Mouse (Mus musculus): ENCODE results near the gene Schip1.

DNA sequence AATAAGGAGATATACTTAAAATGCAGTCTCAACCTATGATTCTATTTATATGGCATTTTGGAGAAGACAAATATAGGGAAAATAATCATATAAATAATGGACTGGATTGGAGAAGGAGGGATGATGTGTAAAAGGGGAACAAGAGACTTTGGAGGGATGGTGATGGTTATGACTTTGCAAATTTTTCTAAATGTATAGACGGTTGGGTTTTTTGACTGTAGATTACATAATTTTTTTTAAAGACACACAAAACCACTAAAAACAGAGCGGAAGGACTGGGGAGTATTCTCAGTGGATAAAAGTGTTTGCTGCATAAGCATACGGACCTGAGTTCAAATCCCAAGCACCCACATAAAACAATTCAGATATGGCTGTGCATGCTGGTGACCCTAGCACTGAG, 156.8 kb downstream of the Schip1 start:
- no peak for TF ChIP-seq CTCF (IDR thresholded peaks at IDR 0.05; ENCODE audit: low read depth)
- TF ChIP-seq EP300 (IDR thresholded peaks at IDR 0.05; ENCODE audit: low read depth), result no peak
